Mouse (Mus musculus): ENCODE results near the gene Rab12. TPM values are rescaled to one million over a fixed set of nuclear protein-coding genes. Genes with fewer than 3 reads are reported as not detected.
A peak's percentile ranks its signal among the peaks of the same experiment; 100 is the strongest.

The Rab12 gene
- polyA plus RNA-seq, 1 experiment from 2014 or later = 51.0 TPM

- Histone ChIP-seq H3K27ac (replicated peaks) (no peak overlapping the region), H3K36me3 (peaks cover 18% of the 10 kb centered on the region), H3K4me2 (replicated peaks) (no peak overlapping the region), H3K4me1 (peaks cover 2% of the 10 kb centered on the region; the same call in 1 of the 2 replicates), H3K9ac (replicated peaks) (no peak overlapping the region), H3K4me3 (no peak overlapping the region), H3K9me3 (no peaks in the 10 kb centered on the region), H3K27me3 (no peaks in the 10 kb centered on the region)
- WGBS = 43% methylated on average over 10 of the region's 10 CpGs
- peak; percentile 59 for ATAC-seq (ENCODE audit: low FRiP score, low read depth)
Observed at GRCm38 (mm10) chr17:66490022-66490601, 29.4 kb downstream of the Rab12 start.

GRCm38 (mm10) chr17:66486576-66486975, 33.0 kb downstream of the Rab12 start:
- no peak overlapping the region for H3K4me3 ChIP-seq
- H3K9ac ChIP-seq (replicated peaks) = no peak overlapping the region
- no peaks in the 10 kb centered on the region for H3K9me3 ChIP-seq
- no peaks in the 10 kb centered on the region for H3K36me3 ChIP-seq
- no peak overlapping the region for H3K27ac ChIP-seq (replicated peaks)
- peaks cover 2% of the 10 kb centered on the region; the same call in 1 of the 2 replicates for H3K4me1 ChIP-seq
- ATAC-seq (ENCODE audit: low FRiP score, low read depth) = no peak
- WGBS = 89% methylated on average over 6 of the region's 6 CpGs
- H3K4me2 ChIP-seq (replicated peaks) = no peak overlapping the region
- no peaks in the 10 kb centered on the region for H3K27me3 ChIP-seq

- no peak overlapping the region for H3K4me2 ChIP-seq (replicated peaks)
- no peak overlapping the region for H3K9ac ChIP-seq (replicated peaks)
- ATAC-seq (ENCODE audit: low FRiP score, low read depth) = no peak
- WGBS = 6% methylated on average over 11 of the region's 11 CpGs
- no peak overlapping the region for H3K27ac ChIP-seq (replicated peaks)
- peaks cover 9% of the 10 kb centered on the region for H3K4me1 ChIP-seq
- H3K27me3 ChIP-seq = no peaks in the 10 kb centered on the region
- no peak overlapping the region for H3K4me3 ChIP-seq
- no peaks in the 10 kb centered on the region for H3K36me3 ChIP-seq
- H3K9me3 ChIP-seq = no peaks in the 10 kb centered on the region
Observed at GRCm38 (mm10) chr17:66485742-66486141, 33.8 kb downstream of the Rab12 start.

GRCm38 (mm10) chr17:66484965-66485364, 34.6 kb downstream of the Rab12 start:
- Histone ChIP-seq H3K27ac (replicated peaks) (no peak overlapping the region), H3K9me3 (no peaks in the 10 kb centered on the region)
- 62% methylated on average over 2 of the region's 2 CpGs for WGBS

GRCm38 (mm10) chr17:66483651-66484454, 35.7 kb downstream of the Rab12 start:
- ATAC-seq (ENCODE audit: low FRiP score, low read depth) = no peak
- H3K9me3 ChIP-seq = no peaks in the 10 kb centered on the region
- H3K4me1 ChIP-seq = peaks cover 28% of the 10 kb centered on the region
- 73% methylated on average over 9 of the region's 9 CpGs for WGBS
- no peaks in the 10 kb centered on the region for H3K27me3 ChIP-seq
- H3K36me3 ChIP-seq = no peaks in the 10 kb centered on the region
- no peak overlapping the region for H3K4me2 ChIP-seq (replicated peaks)
- H3K9ac ChIP-seq (replicated peaks) = no peak overlapping the region
- H3K27ac ChIP-seq (replicated peaks) = no peak overlapping the region
- no peak overlapping the region for H3K4me3 ChIP-seq

More at GRCm38 (mm10) chr17:66484965-66485364, 34.6 kb downstream of the Rab12 start:
- Histone ChIP-seq H3K4me3 (no peak overlapping the region), H3K4me1 (peaks cover 17% of the 10 kb centered on the region), H3K36me3 (no peaks in the 10 kb centered on the region), H3K4me2 (replicated peaks) (no peak overlapping the region), H3K9ac (replicated peaks) (no peak overlapping the region), H3K27me3 (no peaks in the 10 kb centered on the region)
- no peak for ATAC-seq (ENCODE audit: low FRiP score, low read depth)

- H3K4me3 ChIP-seq = no peak overlapping the region
- no peaks in the 10 kb centered on the region for H3K9me3 ChIP-seq
- no peak overlapping the region for H3K9ac ChIP-seq (replicated peaks)
- no peaks in the 10 kb centered on the region for H3K36me3 ChIP-seq
- peaks cover 36% of the 10 kb centered on the region for H3K4me1 ChIP-seq
- no peak for ATAC-seq (ENCODE audit: low FRiP score, low read depth)
- H3K4me2 ChIP-seq (replicated peaks) = peak overlapping the region; percentile 49
- peak overlapping the region; percentile 98 for H3K27ac ChIP-seq (replicated peaks)
- no peaks in the 10 kb centered on the region for H3K27me3 ChIP-seq
- WGBS = 65% methylated on average over 5 of the region's 5 CpGs
Observed at GRCm38 (mm10) chr17:66481295-66481694, 38.2 kb downstream of the Rab12 start.

- H3K4me3 ChIP-seq = peak overlapping the region; percentile 21
- ATAC-seq (ENCODE audit: low FRiP score, low read depth) = peak; percentile 72
- H3K27me3 ChIP-seq = no peaks in the 10 kb centered on the region
- 0 out of 2 replicates have a peak overlapping the region, but pooled peaks have one; percentile 20 for H3K9ac ChIP-seq (replicated peaks)
- H3K27ac ChIP-seq (replicated peaks) = peak overlapping the region; percentile 98
- H3K36me3 ChIP-seq = no peaks in the 10 kb centered on the region
- H3K9me3 ChIP-seq = no peaks in the 10 kb centered on the region
- H3K4me1 ChIP-seq = peaks cover 36% of the 10 kb centered on the region
- peak overlapping the region; percentile 49 for H3K4me2 ChIP-seq (replicated peaks)
- 10% methylated on average over 17 of the region's 17 CpGs for WGBS
Observed at GRCm38 (mm10) chr17:66480491-66481278, 38.8 kb downstream of the Rab12 start.

- Histone ChIP-seq H3K9me3 (0 out of 2 replicates have a peak, but pooled peaks cover under 1% of the 10 kb centered on the region), H3K27me3 (no peaks in the 10 kb centered on the region), H3K4me1 (peaks cover 33% of the 10 kb centered on the region), H3K9ac (replicated peaks) (peak overlapping the region; percentile 54; the same call in 1 of the 2 replicates), H3K36me3 (no peaks in the 10 kb centered on the region), H3K4me2 (replicated peaks) (peak overlapping the region; percentile 49), H3K4me3 (peak overlapping the region; percentile 21), H3K27ac (replicated peaks) (peak overlapping the region; percentile 98)
- WGBS = 1% methylated on average over 21 of the region's 21 CpGs
- ATAC-seq (ENCODE audit: low FRiP score, low read depth) = peak; percentile 95
Observed at GRCm38 (mm10) chr17:66479813-66480490, 39.6 kb downstream of the Rab12 start.

- 2% methylated on average over 13 of the region's 13 CpGs for WGBS
- Histone ChIP-seq H3K4me2 (replicated peaks) (peak overlapping the region; percentile 49), H3K27ac (replicated peaks) (peak overlapping the region; percentile 98), H3K4me3 (peak overlapping the region; percentile 21), H3K36me3 (no peaks in the 10 kb centered on the region), H3K4me1 (peaks cover 33% of the 10 kb centered on the region), H3K9me3 (peaks cover 4% of the 10 kb centered on the region; the same call in 1 of the 2 replicates), H3K27me3 (no peaks in the 10 kb centered on the region), H3K9ac (replicated peaks) (peak overlapping the region; percentile 54)
- peak; percentile 82 for ATAC-seq (ENCODE audit: low FRiP score, low read depth)
Observed at GRCm38 (mm10) chr17:66479311-66479710, 40.2 kb downstream of the Rab12 start.

GRCm38 (mm10) chr17:66473205-66473604, 46.3 kb downstream of the Rab12 start:
- Histone ChIP-seq H3K9me3 (peaks cover 4% of the 10 kb centered on the region; the same call in 1 of the 2 replicates), H3K27me3 (no peaks in the 10 kb centered on the region), H3K4me3 (no peak overlapping the region), H3K36me3 (no peaks in the 10 kb centered on the region), H3K4me2 (replicated peaks) (no peak overlapping the region), H3K9ac (replicated peaks) (no peak overlapping the region), H3K27ac (replicated peaks) (no peak overlapping the region), H3K4me1 (peaks cover 14% of the 10 kb centered on the region)
- WGBS = 88% methylated on average over 1 of the region's 1 CpGs
- ATAC-seq (ENCODE audit: low FRiP score, low read depth) = no peak

- Histone ChIP-seq H3K9ac (replicated peaks) (no peak overlapping the region), H3K4me3 (no peak overlapping the region), H3K27me3 (no peaks in the 10 kb centered on the region), H3K27ac (replicated peaks) (no peak overlapping the region), H3K36me3 (no peaks in the 10 kb centered on the region), H3K9me3 (peaks cover 4% of the 10 kb centered on the region; the same call in 1 of the 2 replicates), H3K4me2 (replicated peaks) (no peak overlapping the region), H3K4me1 (peaks cover 13% of the 10 kb centered on the region)
- WGBS = 87% methylated on average over 5 of the region's 5 CpGs
- ATAC-seq (ENCODE audit: low FRiP score, low read depth) = no peak
Observed at GRCm38 (mm10) chr17:66471775-66472174, 47.8 kb downstream of the Rab12 start.
